Mouse (Mus musculus) ES-E14 (cell line): ENCODE measurements around the gene Wdpcp.

Experiments used
- CHD2 ChIP-seq: IDR thresholded peaks from 2 replicates; pipeline ENCODE4 v1.6.1; 2014; ENCODE audit warnings: mild to moderate bottlenecking, low read depth, low read length, inconsistent platforms
- HCFC1 ChIP-seq: IDR thresholded peaks from 2 replicates; pipeline ENCODE4 v1.6.1; 2012; ENCODE audit warnings: low read length, inconsistent platforms, borderline replicate concordance; ENCODE audit not compliant: insufficient read depth

DNA sequence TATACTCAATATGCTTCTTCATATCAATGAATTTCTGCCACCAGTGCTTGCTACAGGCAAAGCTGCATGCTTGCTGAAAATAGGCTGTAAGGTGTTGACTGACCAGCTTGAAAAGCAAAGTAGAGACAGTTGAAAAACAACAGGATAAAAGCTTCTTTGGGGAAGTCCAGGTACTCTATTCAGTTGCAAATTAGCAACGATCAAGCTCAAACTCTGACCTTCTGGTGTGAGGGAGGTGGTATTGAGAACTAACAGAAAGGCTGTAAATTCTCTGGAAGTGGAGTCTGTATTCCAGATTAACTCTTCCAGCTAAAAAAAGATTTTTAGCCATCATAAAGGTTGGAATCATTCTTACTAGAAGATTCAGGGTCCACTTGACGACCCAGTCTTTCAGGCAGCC is 303.0 kb downstream of the Wdpcp start:
- no peak for TF ChIP-seq HCFC1
- no peak for TF ChIP-seq CHD2
